Mouse (Mus musculus) brain, adult 2 months (tissue): ENCODE data around the gene Crybb3.

ENCODE experiments used
- DNase-seq: peaks from one replicate; pipeline ENCODE4 v3.0.0; 2011; ENCODE audit warnings: low read depth, low spot score

The Crybb3 gene

DNA sequence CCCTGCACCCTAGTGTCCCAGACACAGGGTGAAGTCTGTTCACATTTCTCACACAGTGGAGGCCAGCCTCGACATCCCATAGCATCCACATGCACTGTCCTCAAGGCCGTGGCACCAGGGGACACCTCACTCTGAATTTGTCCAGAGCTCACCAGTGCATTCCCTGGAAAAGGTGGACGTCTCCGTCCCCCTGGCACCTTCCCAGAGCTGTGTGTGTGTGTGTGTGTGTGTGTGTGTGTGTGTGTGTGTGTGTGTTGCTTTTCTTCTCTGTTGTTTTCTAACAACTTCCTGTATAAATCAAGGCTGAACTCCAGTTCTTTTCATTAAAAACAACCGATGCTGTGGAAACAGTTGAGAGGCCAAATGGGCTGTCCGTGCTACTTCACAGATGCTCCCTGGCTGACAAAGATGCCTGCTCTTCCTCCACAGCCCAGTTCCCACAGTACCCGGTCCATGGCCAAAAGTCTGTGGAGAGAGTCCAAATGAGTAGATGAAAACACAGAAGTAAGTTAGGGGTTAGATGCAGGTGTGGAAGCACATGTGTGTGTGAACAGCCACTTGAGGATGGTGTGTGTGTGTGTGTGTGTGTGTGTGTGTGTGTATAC, 30.7 kb downstream of the Crybb3 start:
- DNase-seq, result peak; percentile 27

DNA sequence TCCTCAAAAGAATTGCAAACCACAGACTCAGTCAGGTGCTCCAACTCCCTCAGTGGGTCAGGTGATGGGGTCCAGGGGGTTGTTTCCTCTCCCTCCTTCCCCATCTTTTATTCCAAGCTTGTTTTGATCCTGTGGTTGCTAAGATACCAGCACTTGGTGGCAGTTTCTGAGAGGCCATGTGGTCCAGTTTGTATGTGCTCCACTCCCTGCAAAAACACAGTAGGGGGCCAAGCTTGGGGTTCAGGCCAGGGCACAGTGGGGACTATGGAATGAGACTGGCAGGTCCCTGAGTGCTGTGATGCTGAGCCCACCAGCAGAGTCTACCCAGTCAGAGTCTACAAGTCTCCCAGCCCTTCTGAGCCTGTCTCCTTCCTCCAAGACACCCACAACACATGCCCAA, 31.5 kb downstream of the Crybb3 start:
- DNase-seq, result no peak

DNA sequence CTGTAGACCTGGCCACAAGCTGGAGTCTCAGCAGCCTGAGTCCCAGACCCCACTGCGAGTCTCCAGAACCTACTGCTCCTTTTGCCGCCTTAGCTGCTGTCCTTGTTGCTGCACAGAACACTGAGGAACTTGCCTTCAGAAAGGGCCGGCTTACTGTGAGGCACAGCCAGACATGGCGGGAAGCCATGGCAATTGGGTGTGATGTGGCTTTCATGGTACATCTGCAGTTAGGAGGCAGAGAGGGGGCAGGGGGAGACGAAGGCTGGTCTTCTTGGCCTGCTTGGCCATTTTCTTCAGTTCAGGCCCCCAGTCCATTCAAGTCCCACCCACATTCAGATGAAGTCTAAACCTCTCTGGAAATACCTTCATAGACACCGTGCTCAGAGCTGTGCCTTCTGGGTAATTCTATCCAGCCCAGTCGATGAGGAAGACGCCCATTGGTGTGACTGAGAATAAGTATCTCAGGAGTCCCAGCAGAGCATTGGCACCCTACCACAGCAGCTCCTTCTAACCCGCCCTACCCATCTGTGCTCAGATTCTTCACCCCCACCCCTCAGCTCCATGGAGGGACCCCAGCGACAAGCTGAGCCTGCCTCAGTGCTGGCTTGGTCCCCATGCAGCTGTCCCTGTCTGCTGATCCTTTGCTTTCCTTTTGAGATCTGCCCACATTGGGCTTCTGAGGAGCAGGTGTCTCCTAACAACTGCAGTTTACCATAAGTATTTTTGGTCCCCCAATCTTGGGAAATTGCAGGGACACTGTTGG, 35.7 kb downstream of the Crybb3 start:
- DNase-seq, result peak; percentile 72

DNA sequence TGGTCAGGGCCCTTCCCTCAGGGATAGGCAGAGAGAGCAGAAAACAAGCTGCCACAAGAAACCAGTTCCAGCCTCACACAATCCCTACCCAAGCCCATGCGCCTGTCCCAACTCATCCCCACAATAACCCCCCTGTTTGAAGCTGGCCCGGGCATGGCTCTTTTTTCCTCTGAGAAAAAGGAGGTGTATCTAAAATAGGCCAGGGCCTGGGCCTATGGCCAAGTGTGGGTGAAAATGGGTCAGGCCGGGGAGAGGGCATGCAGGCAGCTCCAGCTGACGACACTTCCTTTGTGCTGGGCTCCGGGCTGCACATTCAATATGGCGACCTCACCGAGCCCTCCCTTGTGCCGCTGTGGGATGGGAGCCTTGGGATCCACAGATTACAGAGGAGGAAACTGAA, 37.9 kb downstream of the Crybb3 start:
- DNase-seq, result peak; percentile 95

DNA sequence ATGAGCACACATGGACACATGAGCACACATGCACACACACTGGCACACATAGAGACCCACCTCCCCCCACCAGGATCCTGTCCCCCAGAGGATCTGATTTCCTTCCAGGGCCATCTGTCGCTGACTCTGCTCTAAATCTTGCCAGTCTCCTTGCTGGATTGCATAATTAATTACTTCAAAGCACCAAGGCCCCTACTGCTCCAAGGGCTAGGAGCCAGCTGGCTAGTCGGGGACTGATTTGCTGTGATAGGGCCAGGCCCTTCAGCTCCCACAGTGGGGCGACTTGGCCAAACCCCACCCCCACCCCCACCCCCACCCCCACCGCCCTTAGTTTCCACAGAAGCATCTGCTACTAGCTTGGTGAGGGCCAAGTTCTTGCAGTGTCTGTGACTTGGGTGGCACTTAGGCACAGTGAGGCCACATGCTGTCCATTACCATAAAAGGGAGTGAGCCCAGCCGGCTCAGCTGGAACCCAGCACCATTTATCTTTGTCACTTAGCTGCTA, 39.8 kb downstream of the Crybb3 start:
- peak; percentile 98 for DNase-seq

DNA sequence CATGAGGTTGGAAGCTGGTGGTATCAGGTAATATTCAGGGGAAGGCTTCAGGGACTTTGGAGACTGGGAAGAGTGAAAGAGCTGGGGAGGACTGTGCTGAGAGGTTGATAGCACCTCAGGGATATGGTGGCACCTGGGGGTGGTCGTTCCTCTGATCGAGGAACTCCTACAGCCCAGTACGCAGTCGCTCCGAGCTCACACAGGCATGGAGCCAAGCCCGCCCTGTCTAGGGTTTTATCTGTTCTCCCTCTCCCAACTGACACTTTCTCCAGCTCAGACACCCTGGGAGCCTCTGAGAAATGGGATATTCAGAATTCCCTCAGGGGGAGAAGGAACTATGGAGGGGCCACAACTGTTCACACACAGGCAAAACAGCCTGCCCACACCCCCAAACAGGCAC, 40.6 kb downstream of the Crybb3 start:
- DNase-seq, result peak; percentile 57

DNA sequence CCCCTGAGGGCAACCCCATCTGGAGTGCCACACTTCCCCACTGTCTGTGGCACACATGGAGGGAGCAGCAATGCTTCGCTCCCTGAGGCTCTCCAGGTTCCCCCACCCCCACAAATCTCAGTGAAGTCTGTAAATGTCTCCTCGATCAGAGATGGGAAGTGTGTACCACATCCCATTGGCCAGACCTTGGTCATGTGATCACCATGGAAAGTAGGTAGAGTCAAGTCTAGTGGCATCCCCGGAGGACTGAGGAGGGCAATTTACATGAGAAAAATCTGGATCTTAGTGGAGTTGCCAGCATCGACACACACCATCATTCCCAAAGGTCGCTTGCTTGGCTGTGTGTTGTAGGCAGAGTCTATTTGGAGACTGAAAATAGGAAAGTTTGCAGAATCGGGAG, 42.8 kb downstream of the Crybb3 start:
- peak; percentile 74 for DNase-seq

DNA sequence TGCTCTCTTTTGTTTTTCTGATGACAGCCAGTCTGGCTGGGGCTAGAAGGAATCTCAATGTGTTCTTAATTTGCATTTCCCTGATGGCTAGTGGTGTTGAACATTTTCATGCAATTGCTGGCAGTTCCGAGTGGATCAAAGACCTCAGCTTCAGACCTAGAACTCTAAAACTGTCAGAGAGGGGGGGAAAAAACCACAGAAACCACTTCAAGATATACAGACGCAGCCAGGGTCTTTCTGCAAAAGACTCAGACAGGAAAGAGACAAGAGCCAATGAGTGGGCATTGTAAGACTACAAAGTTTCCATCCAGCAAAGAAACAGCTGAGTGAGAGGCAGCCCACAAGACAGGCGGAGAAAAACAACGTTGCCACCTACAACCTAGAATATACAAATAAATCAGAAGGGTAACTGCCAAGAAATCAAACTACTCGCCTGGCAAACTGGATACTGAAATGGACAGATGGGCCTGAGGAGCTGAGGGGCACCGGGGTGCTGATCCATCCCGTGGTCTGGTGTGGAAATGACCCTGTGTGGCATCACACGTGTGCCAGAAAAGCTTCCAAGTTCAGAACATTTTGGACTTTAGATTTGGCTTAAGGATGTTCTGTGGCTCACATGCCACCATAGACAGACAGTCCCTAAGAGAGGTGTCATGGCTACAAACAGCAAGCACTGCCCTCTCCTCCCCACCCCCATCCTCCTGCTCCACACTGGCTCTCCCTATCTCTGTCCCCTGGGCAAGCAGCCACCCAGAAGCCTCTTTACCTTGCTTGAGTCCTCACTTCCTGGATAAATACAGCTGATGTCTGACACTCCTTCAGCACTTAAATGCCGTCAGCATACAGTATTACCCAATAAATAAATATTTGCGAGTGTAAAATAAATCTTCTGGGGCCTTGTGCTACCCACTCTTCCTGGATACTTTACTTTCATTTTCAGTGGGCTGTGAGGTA, 46.0 kb downstream of the Crybb3 start:
- DNase-seq, result peak; percentile 64

DNA sequence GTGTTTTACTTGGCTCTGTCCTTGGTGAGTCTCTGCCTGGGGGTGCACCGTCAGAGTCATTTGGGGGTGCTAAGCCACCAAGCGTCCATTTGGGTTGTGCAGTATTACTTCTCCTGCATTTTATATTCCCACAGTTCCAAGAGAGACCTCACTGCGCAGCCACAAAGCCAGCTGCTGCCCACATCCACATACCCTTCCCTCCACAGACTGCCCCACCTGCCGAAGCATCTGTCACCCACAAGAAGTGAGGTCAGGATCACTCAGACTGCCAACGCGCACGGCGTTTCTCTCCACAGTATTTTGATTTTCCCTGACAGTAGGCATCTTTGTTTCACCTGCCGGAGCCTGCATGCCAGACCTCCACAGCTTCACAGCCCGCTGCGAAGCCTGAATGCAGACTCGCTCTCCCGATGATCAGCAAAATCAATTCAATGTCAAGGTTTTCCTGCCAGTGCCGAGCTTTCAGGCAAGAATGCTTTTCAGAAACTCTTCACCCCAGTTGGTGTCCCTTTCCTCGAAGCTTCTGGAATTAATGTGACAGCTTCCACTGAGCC, 50.1 kb downstream of the Crybb3 start:
- DNase-seq, result peak; percentile 43

DNA sequence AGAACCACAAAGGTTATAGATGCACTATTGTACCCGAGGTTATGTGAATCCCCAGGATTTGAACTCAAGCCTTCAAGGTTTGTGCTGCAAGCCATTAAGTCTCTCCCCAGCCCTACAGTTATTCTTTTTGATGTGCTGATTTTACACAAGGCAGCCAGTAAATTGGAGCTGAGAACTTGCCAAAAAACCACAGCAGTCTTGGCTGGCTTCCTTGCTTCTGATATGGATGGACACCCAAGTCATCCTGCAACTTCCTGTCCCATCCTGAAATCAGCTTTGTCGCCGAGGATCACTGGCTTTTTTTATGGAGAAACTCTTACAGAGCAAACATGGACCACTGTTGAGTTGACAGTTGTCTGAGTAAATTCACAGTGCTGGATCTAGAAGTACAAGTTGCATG, 51.3 kb downstream of the Crybb3 start:
- DNase-seq, result peak; percentile 46

DNA sequence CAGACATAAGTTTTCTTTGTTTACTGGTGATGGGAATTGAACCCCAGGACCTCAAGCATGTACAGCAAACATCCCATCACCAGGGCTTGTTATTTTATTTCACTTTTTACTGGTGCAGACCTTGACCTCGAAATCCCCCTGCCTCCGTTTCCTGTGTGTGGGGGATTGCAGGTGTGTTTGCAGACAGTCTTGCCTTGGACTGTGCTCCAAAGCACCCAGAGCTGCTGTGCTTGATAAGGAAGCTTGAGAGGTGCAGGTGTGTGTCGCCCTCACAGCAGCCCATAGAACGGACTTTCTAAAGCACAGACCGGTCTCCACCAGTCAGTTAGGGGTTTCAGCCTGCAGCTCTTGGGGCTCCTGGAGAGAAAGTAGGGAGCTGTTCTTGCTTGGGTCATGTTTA, 54.7 kb downstream of the Crybb3 start:
- DNase-seq, result no peak
